Mouse (Mus musculus) liver, adult 2 months (tissue): ENCODE measurements around the gene Sh2d1b2.

Experiments
- CTCF ChIP-seq: fragments of 200-500 bp; IDR thresholded peaks from 2 replicates; pipeline ENCODE4 v1.5.1; 2011; ENCODE audit warnings: low read depth, low read length, control low read depth
- POLR2A ChIP-seq: fragments of 200-500 bp; IDR thresholded peaks from 2 replicates; pipeline ENCODE4 v1.6.1; 2011; ENCODE audit warnings: low read length, control low read depth; ENCODE audit not compliant: insufficient read depth; ENCODE audit errors: extremely low read depth

DNA sequence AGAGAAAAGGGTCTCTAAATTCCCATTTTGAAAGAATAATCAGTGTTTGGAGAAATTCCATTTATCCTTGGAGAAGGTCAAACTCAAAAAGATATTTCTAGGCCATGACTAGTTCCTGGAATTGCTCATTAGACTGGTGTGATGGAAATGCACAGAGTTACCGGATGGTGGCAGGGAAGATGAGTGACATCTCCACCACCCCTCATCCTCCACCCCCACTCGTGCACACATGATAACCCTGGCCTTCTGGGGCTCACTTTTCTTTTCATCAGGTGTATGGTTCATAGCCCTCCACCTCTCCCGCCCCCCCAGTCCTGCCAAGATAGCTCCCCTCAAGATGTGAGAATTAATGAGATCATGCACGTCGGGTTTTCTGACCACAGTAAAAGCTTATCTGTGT lies 60.7 kb downstream of the Sh2d1b2 start:
- TF ChIP-seq CTCF (no peak), POLR2A (no peak)
